Mouse (Mus musculus) neural tube, embryonic 14.5 days (tissue): ENCODE data around the gene Fam71a. TPM values are rescaled to one million over a fixed set of nuclear protein-coding genes. Genes with fewer than 3 reads are reported as not detected.

Source experiments
- ATAC-seq: fragments of 200-750 bp; cut with Nextera tagmentation; 2 replicates; pipeline ENCODE4 v1.8.0; 2017; ENCODE audit warnings: low read depth, mild to moderate bottlenecking, moderate TSS enrichment, moderate library complexity
- H3K27ac ChIP-seq: fragments of 300-500 bp; sonication (generic); 2 replicates; pipeline ENCODE4 v1.5.1; 2014; ENCODE audit warnings: low read depth, mild to moderate bottlenecking, control low read depth, low read length, moderate library complexity, mixed read lengths
- H3K27me3 ChIP-seq: fragments of 300-500 bp; sonication (generic); 2 replicates; pipeline ENCODE4 v1.6.1; 2014; ENCODE audit warnings: low read length; ENCODE audit not compliant: control insufficient read depth, insufficient read depth
- H3K36me3 ChIP-seq: fragments of 300-500 bp; sonication (generic); 2 replicates; pipeline ENCODE4 v1.6.1; 2014; ENCODE audit warnings: low read length, mixed read lengths; ENCODE audit not compliant: control insufficient read depth, insufficient read depth
- H3K4me1 ChIP-seq: fragments of 300-500 bp; sonication (generic); 2 replicates; pipeline ENCODE4 v1.6.1; 2014; ENCODE audit warnings: low read length; ENCODE audit not compliant: control insufficient read depth, insufficient read depth
- H3K4me2 ChIP-seq: fragments of 300-500 bp; sonication (generic); 2 replicates; pipeline ENCODE4 v1.6.1; 2014; ENCODE audit warnings: mild to moderate bottlenecking, low read depth, low read length, control low read depth
- H3K4me3 ChIP-seq: fragments of 300-500 bp; sonication (generic); 2 replicates; pipeline ENCODE4 v1.5.1; 2014; ENCODE audit warnings: low read depth, low read length, control low read depth, mixed read lengths
- H3K9ac ChIP-seq: fragments of 300-500 bp; sonication (generic); replicated peaks from 2 replicates; pipeline ENCODE4 v1.6.1; 2014; ENCODE audit warnings: low read depth, mild to moderate bottlenecking, control low read depth, low read length, mixed read lengths
- H3K9me3 ChIP-seq: fragments of 300-500 bp; sonication (generic); 2 replicates; pipeline ENCODE4 v1.6.1; 2016; ENCODE audit warnings: low read length; ENCODE audit not compliant: control insufficient read depth
- WGBS: fragments of 180-500 bp; shearing (Covaris S2); extraction: QIAGEN DNeasy Blood & Tissue Kit; methylation state at CpG from one replicate; pipeline ENCODE4 v1.1.7; 2014; 5-methylcytosine and 5-hydroxymethylcytosine counted together
- polyA plus RNA-seq: library from polyadenylated mRNA; unstranded; fragments of >200 nt; fragmentation: Nextera tagmentation; extraction: Ambion mirVana; gene quantifications from 2 replicates; pipeline ENCODE4 v1.2.1, GENCODE M21; 2014

Gene Fam71a
- polyA plus RNA-seq, 1 experiment from 2014 or later, result not detected

DNA sequence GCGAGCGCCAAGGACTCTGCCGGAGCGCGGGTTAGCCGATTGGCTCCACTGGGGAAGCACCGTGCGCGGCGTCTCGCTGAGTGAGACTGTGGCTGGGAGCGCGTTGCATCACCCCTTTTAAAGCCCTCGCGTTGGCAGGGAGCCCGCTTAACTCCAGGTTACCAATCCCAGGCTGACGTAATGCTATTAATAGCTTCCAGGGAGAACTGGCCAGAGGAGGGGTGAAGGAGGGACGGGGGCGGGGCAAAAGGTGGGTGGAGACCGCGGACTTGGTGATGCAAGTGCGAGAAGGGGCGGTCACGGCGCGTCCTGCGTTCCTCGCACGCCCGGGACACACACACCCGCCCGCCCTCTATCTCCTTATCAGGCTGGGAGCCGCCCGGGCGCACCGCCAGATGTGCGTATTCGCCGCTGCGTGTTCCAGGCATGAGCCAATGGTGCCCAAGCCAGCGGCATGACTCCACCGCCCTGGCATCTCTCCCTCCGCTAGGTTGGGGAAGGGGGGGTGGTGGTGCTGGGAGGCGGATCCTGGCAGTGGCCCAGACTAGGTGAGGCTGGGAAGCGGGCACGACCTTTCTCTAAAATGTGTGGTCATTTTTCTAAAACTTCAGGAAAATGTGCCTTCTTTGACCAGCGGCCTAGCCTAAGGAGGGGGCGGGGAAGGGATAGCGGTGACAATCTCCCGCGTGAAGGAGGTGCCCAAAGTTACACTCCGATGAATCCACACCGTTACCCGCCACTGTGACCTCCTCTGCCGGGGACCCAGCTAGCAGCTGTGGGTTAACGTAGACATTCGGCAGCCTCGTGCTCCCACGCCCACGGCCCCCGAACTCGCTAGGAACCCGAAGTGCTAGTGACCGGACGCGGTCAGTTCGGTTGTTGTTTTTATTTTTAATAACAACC, 18.8 kb upstream of the Fam71a start:
- peak overlapping the region; percentile 44; the same call in 1 of the 2 replicates for H3K27ac ChIP-seq

DNA sequence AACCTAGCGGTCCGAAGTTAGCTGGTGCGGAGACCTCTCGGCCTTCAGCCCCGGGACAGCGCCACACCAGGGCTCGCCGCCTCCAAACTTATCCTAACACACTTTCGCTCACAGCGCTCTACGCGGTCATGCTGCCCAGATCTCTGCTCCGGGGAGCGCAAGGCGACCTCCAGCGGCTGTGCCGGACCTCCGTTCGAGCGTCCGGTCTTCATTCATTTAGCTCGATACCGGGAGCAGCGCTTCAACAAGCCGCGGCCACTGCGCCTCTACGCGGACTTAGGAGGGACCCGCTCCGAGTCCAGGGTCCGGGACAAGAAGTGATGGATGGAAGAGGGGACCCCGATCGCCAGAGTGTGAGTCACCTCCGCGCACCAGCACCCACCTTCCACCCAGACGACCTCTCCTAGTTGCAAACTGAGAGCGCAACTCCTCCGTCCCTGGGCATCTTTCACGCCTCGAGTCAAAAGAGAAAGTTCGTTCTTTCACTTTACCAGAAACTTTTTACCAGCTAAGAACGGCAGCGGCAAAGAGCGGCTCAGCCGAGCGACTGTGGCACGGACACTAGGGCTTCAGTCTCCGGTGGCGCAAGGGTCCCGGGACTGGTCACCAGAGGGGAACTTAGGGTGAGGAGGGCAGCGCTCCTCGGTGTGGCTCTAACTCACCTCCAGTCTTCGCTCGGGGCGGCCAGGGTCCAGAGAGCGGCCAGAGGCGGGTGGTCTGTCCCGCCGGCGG, 18.0 kb upstream of the Fam71a start:
- Histone ChIP-seq H3K4me2 (peak overlapping the region; percentile 91), H3K9ac (peak overlapping the region; percentile 37; the same call in 1 of the 2 replicates), H3K27ac (peak overlapping the region; percentile 44; the same call in 1 of the 2 replicates), H3K27me3 (peaks cover 59% of the 10 kb centered on the region), H3K36me3 (no peaks in the 10 kb centered on the region), H3K4me1 (peaks cover 28% of the 10 kb centered on the region), H3K4me3 (peak overlapping the region; percentile 40), H3K9me3 (no peaks in the 10 kb centered on the region)
- under 1% methylated on average over 61 of the region's 61 CpGs for WGBS
- ATAC-seq, result no peak

More for the DNA sequence above, 18.8 kb upstream of the Fam71a start:
- peak overlapping the region; percentile 91 for H3K4me2 ChIP-seq
- H3K9me3 ChIP-seq, result no peaks in the 10 kb centered on the region
- H3K27me3 ChIP-seq, result peaks cover 58% of the 10 kb centered on the region
- WGBS, result under 1% methylated on average over 66 of the region's 67 CpGs
- peaks cover 28% of the 10 kb centered on the region for H3K4me1 ChIP-seq
- H3K9ac ChIP-seq, result peak overlapping the region; percentile 37; the same call in 1 of the 2 replicates
- ATAC-seq, result peak; percentile 89
- H3K36me3 ChIP-seq, result no peaks in the 10 kb centered on the region
- peak overlapping the region; percentile 40 for H3K4me3 ChIP-seq

DNA sequence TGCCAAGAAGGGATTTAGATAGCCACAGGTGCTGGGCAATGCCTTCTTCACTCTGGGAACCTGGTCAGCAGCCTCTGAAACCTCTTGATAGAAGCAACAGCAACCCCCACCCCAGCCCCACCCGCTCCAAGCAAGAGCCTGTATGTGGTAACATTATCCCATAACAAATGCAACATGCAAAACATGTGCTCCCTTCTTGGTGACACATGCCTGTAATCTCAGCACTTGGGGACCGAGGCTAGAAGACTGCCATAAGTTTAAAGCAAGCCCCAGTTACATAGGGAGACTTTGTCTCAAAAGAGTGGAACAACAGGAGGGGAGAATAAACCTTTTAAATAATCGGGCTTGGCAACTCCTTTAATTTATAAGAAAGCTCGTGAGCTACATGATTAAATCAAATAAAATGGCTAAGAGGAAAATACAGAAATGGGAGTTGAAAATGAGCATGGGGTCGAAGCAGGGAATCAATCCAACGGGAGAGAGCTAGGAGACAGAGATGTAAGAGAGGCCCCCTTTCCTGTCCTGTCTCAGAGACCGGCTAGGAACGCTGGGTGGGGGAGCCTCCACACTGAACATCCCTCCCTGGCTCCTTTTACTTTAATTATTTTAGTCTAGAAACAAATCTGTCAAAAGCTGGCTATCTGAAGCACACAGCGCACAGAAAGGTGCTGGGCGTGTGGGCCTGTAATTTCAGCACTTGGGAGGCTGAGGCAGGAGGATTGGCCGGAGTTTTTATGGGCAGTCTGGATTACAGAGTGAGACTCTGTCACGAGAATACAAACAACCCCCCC, 17.0 kb upstream of the Fam71a start:
- Histone ChIP-seq H3K27ac (no peak overlapping the region), H3K4me1 (peaks cover 28% of the 10 kb centered on the region), H3K9me3 (no peaks in the 10 kb centered on the region), H3K4me3 (no peak overlapping the region), H3K4me2 (peak overlapping the region; percentile 91; the same call in 1 of the 2 replicates), H3K9ac (no peak overlapping the region), H3K36me3 (no peaks in the 10 kb centered on the region), H3K27me3 (peaks cover 54% of the 10 kb centered on the region)
- no peak for ATAC-seq
- WGBS, result 51% methylated on average over 12 of the region's 12 CpGs

DNA sequence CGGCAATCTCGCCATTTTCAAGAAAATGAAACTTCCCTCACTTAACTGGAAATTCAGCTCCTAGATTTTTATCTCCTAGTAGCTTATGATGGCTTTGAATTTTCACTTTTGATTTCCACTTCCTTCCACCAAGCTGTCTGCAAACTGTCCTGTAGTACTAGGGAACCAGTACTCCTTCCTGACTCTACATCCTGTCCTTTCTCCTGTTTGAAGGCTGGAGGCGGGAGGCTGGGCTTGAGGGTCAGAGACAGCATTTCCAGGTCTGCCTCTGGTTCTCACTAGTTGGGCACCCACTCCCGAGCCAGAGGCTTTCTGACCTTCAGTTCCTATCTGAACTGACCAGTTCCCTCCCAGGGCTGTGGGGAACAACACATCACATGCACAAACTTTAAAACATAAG, 15.8 kb upstream of the Fam71a start:
- ATAC-seq, result no peak
- Histone ChIP-seq H3K36me3 (no peaks in the 10 kb centered on the region), H3K4me3 (no peak overlapping the region), H3K9ac (no peak overlapping the region), H3K27ac (no peak overlapping the region), H3K4me2 (no peak overlapping the region), H3K9me3 (no peaks in the 10 kb centered on the region), H3K4me1 (peaks cover 22% of the 10 kb centered on the region), H3K27me3 (peaks cover 47% of the 10 kb centered on the region)
- WGBS, result 80% methylated on average over 4 of the region's 4 CpGs

DNA sequence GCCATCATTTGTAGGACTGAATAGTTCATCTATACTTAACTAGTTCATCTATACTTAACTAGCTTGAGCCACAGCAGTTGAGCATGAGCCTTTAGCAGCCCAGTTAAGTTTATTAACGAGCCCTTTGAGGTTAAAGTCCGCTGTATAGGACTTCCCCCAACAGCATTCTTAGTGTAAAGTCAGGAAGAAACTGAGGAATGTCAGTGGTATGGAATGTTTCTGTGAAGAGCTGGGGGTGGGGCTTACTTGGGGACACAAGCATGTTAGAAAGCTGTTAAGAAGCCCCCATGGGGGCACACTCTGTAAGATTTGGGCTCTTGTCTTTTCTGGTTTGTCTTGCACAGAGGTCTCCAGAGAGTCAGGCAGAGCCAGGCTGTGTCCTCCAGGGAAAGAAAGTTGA, 15.2 kb upstream of the Fam71a start:
- WGBS, result 55% methylated on average over 2 of the region's 2 CpGs
- Histone ChIP-seq H3K36me3 (no peaks in the 10 kb centered on the region), H3K27ac (no peak overlapping the region), H3K27me3 (peaks cover 42% of the 10 kb centered on the region), H3K4me2 (no peak overlapping the region), H3K9ac (no peak overlapping the region), H3K9me3 (no peaks in the 10 kb centered on the region), H3K4me1 (peaks cover 17% of the 10 kb centered on the region), H3K4me3 (no peak overlapping the region)
- no peak for ATAC-seq

DNA sequence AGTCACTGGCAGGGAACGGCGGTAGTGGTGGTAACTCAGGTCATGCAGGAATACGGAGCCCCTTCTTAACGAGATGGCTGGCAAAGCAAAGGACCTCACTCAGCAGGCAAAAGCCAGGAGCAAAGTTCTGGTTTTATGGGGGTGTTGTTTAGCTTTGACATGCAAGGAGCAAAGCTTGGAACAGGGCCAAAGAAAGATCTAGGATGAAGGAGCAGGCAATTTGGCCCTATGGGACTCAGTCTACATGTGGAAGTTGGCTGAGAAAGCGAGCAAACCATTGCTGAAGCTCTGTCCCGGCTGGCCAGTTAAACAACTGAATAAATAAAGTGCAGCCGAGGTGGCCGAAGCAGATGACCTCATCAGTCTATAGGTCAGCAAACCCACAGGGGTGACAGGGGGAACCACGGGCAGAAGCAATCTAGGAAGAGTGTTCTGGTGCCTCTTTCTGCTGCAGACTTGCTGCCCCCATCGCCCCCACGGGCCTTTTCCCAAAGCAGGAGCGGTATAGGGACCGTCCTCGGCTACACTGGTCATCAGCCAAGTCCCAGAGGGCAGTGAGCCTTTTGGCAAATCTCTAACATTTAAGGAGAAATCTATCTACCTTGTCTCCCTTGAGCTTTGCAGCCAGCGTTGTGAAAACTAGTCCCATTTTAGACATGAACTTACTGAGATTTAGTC, 14.0 kb upstream of the Fam71a start:
- no peak for ATAC-seq
- WGBS, result 36% methylated on average over 15 of the region's 15 CpGs
- Histone ChIP-seq H3K9ac (no peak overlapping the region), H3K4me1 (peaks cover 8% of the 10 kb centered on the region), H3K27me3 (peaks cover 32% of the 10 kb centered on the region), H3K4me3 (no peak overlapping the region), H3K27ac (no peak overlapping the region), H3K4me2 (no peak overlapping the region), H3K36me3 (no peaks in the 10 kb centered on the region), H3K9me3 (no peaks in the 10 kb centered on the region)

DNA sequence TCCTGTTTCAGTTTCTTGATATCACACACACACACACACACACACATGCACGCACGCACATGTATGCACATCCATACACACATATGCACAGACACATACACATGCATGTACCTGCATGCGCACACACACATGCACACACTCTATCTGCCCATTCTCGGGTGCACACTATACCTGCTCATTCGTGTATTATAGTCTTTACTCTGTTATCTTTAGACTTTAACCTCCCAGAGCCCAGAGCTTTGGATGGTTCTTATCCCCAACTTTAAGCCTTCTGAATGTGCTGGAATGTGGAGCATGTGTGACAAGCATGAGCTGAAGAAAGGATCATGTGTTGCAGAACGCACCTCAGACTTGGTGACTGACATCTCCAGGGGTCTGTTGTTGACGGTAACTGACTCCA, 12.3 kb upstream of the Fam71a start:
- H3K27me3 ChIP-seq, result peaks cover 20% of the 10 kb centered on the region
- H3K27ac ChIP-seq, result no peak overlapping the region
- no peak overlapping the region for H3K9ac ChIP-seq
- no peaks in the 10 kb centered on the region for H3K9me3 ChIP-seq
- H3K4me2 ChIP-seq, result no peak overlapping the region
- WGBS, result 90% methylated on average over 7 of the region's 7 CpGs
- H3K36me3 ChIP-seq, result no peaks in the 10 kb centered on the region
- H3K4me1 ChIP-seq, result no peaks in the 10 kb centered on the region
- ATAC-seq, result no peak
- no peak overlapping the region for H3K4me3 ChIP-seq

DNA sequence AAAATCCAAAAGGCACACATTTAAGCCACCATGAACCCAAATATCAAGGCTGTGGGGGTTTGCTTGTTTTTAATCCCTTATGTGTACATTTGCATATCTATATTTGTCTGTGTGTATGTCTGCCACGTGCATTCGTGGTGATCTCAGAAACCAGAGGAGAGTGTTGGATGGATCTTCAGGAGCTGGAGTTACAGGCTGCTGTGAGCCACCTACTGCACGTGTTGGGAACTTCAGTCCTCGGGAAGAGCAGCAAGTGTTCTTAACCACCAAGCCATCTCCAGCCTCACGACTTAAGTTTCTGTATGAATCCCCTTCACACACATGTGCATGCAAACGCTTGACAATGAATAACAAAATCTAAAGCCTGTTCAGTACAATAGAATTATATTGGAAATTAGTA, 7.9 kb upstream of the Fam71a start:
- H3K27me3 ChIP-seq, result no peaks in the 10 kb centered on the region
- H3K27ac ChIP-seq, result no peak overlapping the region
- no peaks in the 10 kb centered on the region for H3K36me3 ChIP-seq
- 19% methylated on average over 6 of the region's 6 CpGs for WGBS
- no peaks in the 10 kb centered on the region for H3K4me1 ChIP-seq
- H3K4me2 ChIP-seq, result no peak overlapping the region
- H3K9ac ChIP-seq, result no peak overlapping the region
- ATAC-seq, result no peak
- H3K9me3 ChIP-seq, result no peaks in the 10 kb centered on the region
- H3K4me3 ChIP-seq, result no peak overlapping the region
